Mouse (Mus musculus) liver, adult 2 months (tissue): ENCODE measurements at regions not wholly inside any gene's neighbourhood (a gene's known extent, or its start where the extent isn't known, plus 50 kb on each side); places are given as distances from the start of the nearest gene placed in this dataset.

Experiments used
- CTCF ChIP-seq: fragments of 200-500 bp; IDR thresholded peaks from 2 replicates; pipeline ENCODE4 v1.5.1; 2011; ENCODE audit warnings: low read depth, low read length, control low read depth
- POLR2A ChIP-seq: fragments of 200-500 bp; IDR thresholded peaks from 2 replicates; pipeline ENCODE4 v1.6.1; 2011; ENCODE audit warnings: low read length, control low read depth; ENCODE audit not compliant: insufficient read depth; ENCODE audit errors: extremely low read depth

GRCm38 (mm10) chr16:15372844-15373243, 55.6 kb downstream of the Gm21897 start:
- TF ChIP-seq CTCF (no peak), POLR2A (no peak)
